Mouse (Mus musculus) adrenal gland, postnatal 36 days (tissue): ENCODE data around the gene Barx1. TPM values are rescaled to one million over a fixed set of nuclear protein-coding genes. Genes with fewer than 3 reads are reported as not detected.

ENCODE experiments used
- DNase-seq, 2 experiments: peaks; one replicate each; pipeline ENCODE4 v3.0.0; 2021; ENCODE audit warnings: mixed read lengths in 1 of 2
- total RNA-seq, 2 experiments: library from RNA; stranded (reverse); gene quantifications; 2 replicates each; pipeline ENCODE4 v1.2.3; 2021

Barx1 gene
- total RNA-seq, 2 experiments from 2014 or later: not detected

DNA sequence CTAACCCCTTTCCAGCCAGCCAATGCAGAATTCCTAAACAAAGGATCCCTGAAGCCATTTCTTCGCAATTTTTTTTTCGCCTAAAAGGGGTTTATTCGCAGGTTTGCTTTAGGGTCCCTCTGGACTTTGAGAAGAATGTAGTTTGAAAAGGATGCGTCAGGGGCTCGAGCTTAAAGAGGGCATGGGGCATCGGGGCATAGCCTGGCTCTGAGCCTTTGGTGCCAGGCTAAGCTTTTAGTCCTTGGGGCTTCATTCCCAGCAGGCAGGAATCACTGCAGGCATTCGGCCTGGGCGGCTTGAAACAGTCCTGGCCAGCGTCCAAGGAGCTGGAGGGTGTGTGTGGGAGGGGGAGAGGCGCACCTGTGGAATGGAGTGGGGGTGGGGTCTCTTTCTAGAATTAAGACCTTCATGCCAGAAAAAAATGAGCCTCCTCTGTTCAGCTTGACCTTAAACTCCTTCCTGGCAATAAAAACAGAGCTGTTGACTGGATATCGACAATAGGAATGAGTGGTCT is 2.5 kb upstream of the Barx1 start:
- no peak for DNase-seq

GRCm38 (mm10) chr13:48660741-48661140 is 2.1 kb upstream of the Barx1 start:
- no peak for DNase-seq

DNA sequence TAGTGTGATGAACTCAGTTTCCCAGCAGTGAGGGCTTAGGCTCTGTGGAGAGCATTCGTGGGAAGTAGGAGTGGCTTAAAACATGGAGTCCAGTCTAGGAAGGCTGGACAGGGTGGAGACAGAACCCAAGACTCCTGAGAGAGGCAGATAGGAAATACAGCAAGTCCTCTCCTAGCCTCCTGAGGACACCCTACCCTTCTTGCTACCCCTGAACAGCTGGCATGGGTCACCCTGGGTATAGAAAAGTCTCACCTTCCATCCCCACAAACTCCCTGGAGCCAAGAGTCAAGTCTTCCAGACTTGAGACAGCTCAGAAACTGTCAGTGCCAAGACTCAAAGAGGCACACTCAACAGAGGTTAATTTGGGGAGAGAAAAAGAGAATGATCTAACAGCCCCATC is 1.2 kb upstream of the Barx1 start:
- no peak for DNase-seq

DNA sequence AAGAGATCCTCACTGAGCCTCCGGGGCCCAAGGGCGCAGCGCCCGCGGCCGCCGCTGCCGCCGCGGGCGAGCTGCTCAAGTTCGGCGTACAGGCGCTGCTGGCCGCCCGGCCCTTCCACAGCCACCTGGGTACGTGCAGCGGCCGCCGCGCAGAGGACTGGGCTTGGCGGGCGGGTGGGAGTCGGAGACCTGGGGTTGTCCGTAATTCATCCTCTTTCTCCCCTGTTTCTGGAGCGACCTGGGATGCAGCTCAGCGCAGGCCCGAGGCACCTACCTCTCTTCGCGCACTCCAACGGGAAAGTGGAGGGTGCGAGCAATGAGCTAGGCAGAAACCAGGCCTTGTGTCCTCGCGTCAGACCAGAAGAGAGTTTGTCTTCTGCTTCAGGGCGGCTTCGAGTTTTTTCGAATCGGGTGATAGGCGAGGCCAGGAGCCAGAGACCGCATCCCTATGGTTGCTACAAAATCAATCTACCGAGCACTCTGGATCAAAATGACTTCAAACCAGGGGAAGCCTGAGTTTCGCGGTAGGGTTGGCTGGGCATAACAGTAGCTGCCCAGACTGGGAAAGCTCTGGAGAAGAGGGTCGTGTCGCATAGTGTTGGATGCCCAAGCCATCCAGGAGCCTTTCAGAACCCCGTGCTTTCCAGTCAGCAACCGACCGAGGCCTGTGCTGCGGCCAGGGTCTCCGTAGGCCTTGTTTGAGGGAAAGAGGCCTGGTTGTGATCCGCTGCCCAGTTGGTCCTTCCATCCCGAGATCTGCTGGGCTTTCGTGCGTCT is 601 bp downstream of the Barx1 start:
- DNase-seq: no peak

DNA sequence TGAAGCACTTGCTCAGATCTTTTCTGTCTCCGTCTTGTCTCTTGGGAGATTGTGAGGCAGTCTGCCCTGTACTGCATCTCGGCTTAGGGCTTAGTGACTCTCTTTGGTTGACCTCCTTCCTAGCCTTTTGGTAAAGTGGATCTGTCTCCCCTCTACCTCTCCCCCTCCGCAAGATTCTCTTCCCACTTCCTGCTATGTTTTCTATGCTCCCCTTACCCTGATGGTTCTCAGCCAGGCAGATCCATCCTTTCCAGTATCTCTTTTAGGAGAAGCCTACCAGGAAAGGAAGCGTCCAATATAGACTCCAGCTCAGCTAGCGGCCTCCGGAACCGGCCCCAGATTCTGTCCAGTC is 1.2 kb downstream of the Barx1 start:
- DNase-seq: no peak

- DNase-seq: no peak
These were observed 2.3 kb downstream of the Barx1 start for GRCm38 (mm10) chr13:48664916-48665655.

DNA sequence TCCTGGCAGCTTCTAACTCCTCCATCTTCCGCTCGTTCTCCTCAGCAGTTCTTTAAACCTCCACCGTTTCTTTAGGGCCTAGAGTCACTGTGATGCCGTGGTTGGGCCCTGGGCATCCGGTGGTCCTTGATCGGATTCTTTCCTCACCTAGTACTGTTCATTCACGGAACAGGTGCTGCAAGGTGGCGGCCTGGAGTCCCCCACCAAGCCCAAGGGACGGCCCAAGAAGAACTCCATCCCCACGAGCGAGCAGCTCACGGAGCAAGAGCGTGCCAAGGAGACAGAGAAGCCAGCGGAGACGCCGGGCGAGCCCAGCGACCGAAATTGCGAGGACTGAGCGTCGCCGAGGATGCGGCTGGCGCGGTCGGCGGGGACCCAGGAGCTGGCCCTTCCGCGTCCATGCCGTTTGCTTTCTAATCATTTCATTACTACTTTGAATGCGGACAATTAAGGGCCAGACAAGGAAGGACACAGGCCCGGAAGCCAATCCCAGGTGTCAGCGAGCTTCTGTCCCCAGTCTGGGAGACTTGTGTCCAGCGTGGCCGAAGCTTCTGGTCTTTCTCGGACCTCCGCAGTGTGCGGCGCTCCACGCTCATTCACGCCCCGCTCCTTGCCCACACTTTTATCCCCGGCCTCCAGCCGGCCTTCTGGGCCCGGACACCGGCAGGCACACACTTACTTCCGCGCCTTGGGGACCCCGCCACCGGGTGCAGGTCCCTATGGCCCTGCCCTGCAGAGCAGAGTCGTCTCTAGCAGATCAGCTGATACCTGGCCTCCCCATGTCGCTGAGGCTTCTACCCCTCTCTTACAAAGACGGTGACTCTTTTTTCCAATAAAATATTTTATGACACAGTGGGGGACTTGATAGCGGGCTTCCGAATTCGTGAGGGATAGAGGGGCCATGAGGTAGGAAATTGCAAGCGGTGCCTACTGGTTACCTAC is 3.1 kb downstream of the Barx1 start:
- DNase-seq: no peak

DNA sequence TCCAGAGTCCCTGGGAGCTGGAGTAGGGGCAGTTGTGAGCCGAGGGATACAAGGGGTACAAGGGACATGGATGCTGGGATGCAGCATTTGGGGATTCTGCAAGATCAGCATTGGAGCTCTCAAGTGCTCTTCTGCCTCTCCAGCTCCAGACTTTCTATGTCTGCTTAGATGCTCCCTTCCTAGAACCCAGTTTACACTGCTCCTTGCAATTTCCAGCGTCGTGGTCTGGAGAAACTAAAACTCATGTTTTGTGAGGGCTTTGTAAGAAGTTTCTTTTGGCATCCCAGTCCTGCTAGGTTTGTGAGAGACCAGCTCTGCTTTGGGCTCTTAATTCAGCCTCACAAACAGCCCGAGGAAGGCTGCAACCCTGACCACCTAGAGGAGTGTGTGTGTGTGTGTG is 4.7 kb downstream of the Barx1 start:
- no peak for DNase-seq

DNA sequence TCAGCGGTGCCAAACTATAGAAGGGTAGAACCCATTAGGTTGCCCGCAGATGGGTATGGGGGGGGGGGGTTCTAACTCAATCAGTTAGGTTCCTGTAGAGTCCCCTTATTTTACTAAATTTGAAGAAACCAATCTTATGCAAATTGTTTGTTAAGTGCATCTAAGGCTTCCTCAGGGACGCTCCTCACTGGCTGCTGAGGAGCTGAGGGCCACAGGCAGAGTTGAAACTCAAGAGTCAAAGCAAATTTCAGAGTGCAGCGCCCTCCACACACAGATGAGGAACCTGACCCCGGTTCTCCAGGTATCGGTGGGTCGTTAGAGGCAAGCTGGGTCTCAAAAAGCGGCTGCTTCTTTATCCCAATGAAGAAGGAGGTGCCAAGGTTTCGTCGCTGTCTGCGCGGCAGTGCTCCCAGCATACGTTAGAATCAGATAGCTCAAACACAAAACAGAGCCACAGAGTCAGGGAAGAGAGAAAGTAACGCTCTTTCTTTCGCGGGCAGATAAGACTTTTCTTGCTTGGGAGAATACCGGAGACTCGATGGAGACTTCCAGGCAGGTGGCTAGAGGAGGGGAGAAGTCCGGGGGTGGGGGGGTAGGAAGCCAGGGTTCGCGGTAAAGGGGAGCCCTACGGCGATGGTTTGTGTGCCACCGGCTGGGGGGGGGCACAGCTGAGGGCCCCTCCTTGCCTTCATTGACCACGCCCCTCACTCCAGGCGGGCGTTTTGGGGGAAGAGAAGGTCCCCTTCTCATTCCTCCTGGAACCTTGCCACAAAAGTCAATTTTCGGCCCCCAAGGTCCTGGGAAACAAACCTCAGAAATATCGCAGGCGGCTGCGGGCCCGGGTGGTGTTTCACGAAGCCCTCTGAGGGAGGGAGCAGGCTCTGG is 5.5 kb downstream of the Barx1 start:
- no peak for DNase-seq

GRCm38 (mm10) chr13:48668976-48669534 is 6.3 kb downstream of the Barx1 start:
- DNase-seq: peak in 1 of 2 experiments; percentile 20

DNA sequence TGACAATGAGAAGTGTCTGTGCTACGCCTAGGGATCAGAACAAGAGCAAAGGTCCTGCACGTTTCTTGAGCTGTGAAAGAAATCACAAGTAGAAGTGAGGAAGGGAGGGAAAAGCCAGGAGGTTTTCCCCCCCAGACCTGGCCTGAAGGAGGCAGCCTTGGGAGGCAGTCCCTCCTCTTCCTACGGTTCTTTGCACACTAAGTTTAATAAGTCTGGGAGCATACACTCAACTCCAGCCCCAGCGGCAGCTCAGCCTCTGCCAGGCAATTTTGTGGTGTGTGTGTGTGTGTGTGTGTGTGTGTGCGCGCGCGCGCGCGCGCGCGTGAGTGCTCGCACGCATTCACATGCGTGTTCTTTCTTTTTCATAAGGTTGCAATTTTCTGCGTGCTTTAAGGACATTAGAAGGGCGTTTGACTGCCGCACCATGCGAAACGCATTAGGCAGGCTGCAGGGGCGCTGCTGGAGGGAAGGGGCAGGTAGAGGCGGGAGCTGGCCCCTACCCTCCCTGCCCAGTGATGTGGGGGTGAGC is 9.6 kb downstream of the Barx1 start:
- DNase-seq: no peak

- DNase-seq: no peak
These were observed 11.8 kb downstream of the Barx1 start for GRCm38 (mm10) chr13:48674609-48675008.

DNA sequence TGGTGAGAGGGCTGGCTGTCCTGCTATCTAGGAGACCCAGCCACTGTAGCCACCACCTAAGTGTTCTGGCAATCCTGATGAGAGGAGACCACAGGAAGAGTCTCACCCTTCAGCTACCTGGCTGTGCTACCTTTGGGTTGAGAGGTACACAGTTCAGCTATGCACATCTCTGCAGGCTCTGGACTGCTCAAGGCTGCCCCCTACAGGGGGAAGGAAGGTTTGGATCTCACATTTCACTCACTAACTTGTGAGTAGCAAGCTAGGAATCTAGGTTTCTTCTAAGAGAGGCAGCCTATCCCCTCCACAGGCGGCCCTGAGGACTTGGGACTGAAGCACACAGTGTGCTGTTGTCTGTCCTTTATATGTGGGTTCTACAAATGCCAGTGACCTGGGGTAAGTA is 16.6 kb downstream of the Barx1 start:
- peak; percentile 52 to 66 for DNase-seq

GRCm38 (mm10) chr13:48686666-48687065 is 23.9 kb downstream of the Barx1 start:
- DNase-seq: no peak

DNA sequence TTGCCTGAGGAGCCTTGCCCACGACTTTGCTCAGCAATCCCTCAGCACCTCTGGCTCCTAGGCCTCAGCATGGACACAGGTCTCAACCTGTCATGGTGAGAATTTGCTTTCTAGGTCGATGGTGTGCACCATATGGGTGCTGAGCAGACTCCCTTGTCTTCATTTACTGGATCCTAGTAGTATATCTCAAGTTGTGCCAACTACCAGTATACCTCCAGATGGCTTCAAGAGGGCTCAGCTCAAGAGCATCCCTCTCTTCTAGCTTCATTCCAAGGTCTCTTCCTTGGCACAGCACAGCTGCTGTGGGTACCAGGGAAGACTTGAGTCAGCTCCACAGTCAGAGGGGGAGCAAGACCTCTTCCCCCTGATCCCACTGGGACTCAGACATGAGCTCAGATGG is 29.2 kb downstream of the Barx1 start:
- DNase-seq: no peak

- peak; percentile 23 to 24 for DNase-seq
These were observed 31.6 kb downstream of the Barx1 start for GRCm38 (mm10) chr13:48694090-48695064.

- no peak for DNase-seq
These were observed 43.7 kb downstream of the Barx1 start for GRCm38 (mm10) chr13:48706385-48706951.

DNA sequence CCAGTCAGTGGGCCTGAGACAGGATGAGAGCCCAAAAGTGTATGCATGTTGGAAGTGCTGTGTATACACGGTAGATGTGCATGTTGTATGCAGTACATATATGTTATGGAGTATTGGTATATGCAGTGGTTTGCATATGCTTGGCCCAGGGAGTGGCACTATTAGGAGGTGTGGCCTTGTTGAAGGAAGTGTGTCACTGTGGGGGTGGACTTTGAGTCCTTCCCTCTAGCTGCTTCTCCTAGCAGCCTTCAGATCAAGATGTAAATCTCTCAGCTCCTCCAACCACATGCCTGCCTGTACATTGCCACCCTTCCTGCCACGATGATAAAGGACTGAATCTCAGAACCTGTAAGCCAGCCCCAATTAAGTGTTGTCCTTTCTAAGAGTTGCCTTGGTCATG is 49.9 kb downstream of the Barx1 start:
- DNase-seq: no peak

GRCm38 (mm10) chr13:48716075-48716474 is 53.3 kb downstream of the Barx1 start:
- no peak for DNase-seq
